Mouse (Mus musculus): ENCODE data around the gene Rab40c.

Gene Rab40c

DNA sequence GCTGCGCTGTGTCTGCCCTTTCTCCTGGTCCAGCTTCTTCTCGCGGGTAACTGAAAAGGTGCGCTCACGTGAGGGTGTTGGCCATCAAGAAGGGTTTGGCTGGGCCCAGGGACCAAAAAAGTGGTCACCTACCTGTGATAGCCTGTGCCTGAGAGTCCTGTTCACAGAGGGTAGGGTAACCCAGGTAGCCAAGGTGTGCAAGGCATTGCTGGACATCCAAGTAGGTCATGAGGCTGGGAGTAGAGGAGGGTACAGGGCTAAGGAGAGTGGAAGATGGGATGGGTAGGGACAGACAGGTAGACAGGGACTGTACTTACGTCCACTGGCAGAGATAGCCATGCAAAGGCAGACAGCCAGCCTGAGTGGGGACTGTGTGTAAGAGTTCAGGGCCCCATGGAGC lies 79.0 kb downstream of the Rab40c start:
- DNase-seq: no peak

DNA sequence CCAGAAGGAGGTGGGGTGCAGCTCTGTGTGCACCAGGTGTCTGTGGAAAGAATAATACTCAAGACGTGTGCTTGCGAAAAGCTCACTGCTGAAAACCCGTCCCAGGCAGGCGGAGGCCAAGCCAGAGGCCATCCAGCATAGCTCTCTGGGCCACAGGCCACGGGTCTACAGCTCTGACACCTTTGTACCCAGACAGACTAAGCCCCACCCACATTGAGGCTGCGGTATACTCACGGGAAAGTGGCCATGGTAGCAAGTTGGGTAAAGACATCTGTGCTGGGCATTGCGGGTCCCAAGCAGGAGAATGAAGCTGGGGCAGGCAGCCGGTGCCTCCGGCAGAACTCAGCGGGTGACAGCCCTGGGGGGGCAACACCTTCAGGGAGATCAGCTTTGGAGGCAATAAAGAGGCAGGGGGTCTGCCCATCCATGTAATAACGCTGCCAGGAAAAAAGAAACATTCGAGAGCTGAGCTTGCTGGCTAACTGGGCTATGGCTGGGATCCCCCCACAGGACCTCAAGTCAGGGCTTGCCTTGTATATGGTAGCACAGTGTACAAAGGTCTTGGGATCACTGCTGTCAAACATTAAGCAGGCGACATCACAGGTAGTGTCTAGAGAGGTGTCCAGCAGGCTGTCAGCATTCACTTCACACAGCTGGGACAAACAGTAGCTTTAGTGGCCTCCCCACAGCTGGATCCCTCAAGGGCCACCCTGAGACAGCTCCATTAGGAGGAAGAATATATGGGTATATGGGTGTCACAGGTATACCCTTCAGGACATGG lies 79.9 kb downstream of the Rab40c start:
- no peak for DNase-seq

- DNase-seq: no peak
Observed at GRCm38 (mm10) chr17:25838904-25839303, 80.6 kb downstream of the Rab40c start.

GRCm38 (mm10) chr17:25837533-25837932 lies 82.0 kb downstream of the Rab40c start:
- no peak for DNase-seq

DNA sequence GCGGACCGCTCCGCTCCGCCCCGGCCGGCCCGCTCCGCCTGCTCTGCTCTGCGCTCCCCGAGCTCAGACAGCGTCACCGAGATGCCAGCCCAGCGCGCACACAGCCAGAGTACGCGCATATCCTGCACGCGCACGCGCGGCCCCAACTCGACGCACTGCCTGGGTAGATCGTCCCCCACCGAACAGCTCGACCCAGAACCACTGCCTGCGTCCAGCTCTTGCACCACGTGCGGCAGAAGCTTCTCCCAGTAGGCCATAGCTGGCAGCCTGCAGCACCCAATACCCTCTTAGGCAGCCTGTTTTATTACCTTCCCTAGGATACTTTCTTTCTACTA lies 82.5 kb downstream of the Rab40c start, which contains the start of gene Rhbdl1:
Gene Rhbdl1 (minus strand): TSS at position 220 of the 335 bp plus-strand sequence.
- peak; percentile 90 for DNase-seq

DNA sequence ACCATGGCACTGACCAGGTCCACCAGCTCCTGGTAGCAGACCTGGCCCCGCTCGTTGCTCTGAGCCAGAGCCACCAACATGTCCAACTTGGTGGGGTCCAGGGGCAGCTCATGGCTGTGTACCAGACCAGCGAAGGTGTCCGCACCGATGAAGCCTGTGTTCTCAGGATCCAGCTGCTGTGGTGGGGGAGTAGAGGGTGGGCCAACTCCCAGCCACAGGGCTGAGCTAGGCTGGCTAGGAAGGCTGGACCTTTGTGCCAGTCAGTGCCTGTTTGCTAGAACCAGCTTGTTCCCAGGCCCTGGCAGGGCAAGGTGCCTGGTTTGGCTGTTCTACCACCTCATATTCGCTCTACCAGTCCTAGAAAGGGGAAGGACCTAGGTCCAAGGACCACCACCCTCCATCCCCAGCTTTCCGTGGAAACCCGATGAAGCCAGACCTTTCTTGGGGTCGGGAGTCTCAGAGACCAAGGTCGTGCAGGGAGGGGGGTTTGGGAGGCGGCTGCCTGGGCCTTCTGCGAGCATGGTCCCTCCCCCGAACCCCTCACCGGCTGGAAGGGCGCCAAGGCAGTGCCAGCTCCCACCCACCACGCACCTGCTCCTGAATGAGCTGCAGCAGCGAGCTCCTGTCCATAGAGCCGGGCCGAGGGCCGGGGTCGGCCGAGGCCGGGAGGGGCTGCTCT lies 83.0 kb downstream of the Rab40c start:
- no peak for DNase-seq

DNA sequence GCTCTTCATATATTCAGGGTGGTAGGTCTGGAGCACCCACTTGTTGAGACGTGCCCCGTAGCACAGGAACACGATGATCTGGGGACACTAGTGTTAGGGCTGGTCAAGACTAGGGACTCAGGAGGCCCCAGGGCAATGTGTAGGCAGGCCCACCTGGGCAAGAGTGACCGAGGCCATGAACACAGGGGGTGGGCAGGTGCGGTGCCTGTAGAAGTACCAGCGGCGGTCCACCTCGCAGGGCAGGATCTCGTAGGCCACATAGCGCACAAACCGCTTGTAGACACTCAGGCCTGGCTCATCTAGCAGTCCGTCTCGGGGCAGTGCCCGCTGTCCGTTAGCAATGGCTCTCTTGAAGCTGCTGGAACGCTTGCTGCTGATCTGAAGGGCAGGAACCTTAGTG lies 83.7 kb downstream of the Rab40c start:
- no peak for DNase-seq

DNA sequence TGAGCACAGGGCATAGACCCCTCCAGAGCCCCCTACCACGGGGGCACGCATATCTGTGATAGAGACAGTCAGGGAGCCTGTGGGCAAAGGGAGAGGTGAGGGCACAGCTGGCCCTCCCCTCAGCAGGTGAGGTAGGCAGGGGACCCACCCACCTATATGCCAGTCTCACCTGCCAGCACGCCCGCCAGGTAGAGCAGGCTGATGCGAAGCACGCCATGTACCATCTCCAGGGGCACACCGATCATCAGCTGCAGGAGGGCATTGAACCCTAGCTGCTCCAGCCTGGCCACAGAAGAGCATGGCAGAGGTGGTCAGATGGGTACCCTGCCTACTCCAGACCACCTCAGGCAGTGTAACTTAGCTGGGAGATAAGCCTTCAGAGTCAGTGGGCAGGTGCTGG lies 84.2 kb downstream of the Rab40c start:
- DNase-seq: no peak

DNA sequence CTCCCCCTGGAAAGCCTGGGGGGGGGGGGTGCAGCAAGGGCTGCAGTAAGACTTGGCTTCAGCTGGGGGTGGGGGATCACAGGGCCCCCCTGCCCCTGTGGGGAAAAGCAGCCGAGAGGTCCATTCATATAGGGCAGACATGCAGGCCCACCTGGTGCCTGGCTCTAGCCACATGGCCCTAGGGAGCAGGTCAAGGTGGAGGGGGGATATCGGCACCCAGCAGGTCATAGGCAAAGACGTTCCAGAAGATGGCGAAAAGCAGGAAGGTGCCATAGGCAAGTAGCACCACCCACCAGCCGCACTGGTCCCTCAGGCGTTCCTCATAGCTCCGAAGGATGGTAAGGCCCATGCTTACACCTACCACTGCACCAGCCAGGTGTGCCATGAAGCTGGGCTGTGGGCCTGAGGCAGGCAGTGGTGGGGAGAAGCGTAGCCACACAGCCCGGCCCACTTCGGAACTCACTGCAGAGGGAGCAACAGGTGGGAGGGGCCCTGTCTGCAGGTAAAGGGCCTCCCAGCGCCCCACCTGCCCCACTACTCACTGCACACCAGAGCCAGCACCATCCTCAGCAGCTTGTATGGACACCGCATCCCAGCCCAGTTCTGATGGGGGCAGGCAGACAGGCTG lies 84.8 kb downstream of the Rab40c start:
- no peak for DNase-seq

GRCm38 (mm10) chr17:25833961-25834594 lies 85.4 kb downstream of the Rab40c start:
- DNase-seq: no peak

DNA sequence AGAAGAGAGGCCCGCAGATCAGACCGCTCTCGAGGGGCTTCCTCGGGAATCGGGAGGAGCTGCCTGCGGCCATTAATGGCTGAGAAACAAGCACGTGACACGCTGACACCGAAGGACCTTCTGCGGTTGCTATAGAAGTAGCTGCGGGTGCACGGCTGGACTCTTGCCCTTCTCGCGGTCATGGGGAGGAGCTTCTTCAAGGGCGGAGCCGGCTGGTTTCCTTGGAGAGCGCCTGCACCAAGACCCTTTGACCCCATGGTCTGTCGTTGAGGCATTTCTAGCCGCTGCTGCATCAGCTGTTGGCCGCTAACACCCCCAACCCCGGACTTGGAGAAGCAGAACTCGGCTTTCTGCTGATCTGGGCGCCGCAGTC lies 86.2 kb downstream of the Rab40c start, which contains the start of gene Stub1:
Gene Stub1 (minus strand): TSS at position 114 of the 373 bp plus-strand sequence.
- peak; percentile 85 for DNase-seq

DNA sequence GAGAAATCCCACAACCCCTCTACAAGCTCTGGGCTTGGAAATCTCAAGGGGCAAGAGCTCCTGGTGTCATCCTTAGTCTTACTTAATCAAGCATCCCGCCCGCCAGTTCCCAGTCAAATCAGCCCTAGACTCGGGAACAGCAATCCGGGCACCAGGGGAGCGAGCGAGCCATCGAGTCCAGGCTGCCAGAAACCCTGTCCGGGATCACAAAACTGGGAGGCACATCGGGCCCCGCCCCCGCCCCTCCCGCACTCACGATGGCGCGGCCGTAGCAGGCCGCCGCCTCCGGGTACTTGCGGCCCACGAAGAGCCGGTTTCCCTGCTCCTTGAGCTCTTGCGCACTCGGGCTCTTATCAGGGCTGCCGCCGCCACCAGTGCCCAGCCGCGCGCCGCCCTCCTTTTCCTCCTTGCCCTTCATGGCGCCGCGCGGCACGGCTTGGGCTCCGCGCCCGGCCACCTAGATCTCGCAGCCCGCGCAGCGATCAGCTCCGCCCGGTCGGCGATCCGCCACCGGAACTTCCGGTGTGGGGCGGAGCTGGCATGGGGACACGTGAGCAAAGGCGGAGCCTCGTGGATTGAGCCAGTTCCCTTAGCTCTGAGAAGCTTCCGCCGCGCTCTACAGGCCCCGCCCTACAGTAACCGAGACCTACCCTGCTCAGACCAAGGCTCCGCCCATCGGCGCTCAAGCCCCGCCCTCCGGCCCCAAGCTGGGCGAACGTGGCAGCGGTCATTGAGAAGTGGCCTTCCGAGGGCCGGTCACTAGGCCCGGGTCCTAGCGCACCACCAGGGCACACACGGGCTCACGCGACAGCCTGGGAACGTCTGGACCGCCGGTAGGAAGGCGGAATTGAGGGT lies 86.9 kb downstream of the Rab40c start:
- DNase-seq: peak; percentile 99

Measured in right cerebral cortex, adult 18-20 months (tissue).